Mouse (Mus musculus) right cerebral cortex, adult 2 months (tissue): Measurements from ENCODE around the gene Dab1.

Experiments used
- DNase-seq, 2 experiments: peaks; one replicate each; pipeline ENCODE4 v3.0.0; 2021 to 2022; ENCODE audit warnings: low spot score in 2 of 2

Dab1 gene

GRCm38 (mm10) chr4:104368561-104369021 lies 749.4 kb downstream of the Dab1 start:
- peak; percentile 72 to 80 for DNase-seq

- no peak for DNase-seq
These were observed 749.9 kb downstream of the Dab1 start for GRCm38 (mm10) chr4:104369091-104369490.

- DNase-seq: no peak
These were observed 752.0 kb downstream of the Dab1 start for GRCm38 (mm10) chr4:104371136-104371535.

- no peak for DNase-seq
These were observed 755.0 kb downstream of the Dab1 start for GRCm38 (mm10) chr4:104374191-104374590.

GRCm38 (mm10) chr4:104384704-104385103 lies 765.5 kb downstream of the Dab1 start:
- no peak for DNase-seq

GRCm38 (mm10) chr4:104385272-104385671 lies 766.1 kb downstream of the Dab1 start:
- no peak for DNase-seq

- no peak for DNase-seq
These were observed 776.4 kb downstream of the Dab1 start for GRCm38 (mm10) chr4:104395515-104395914.

- no peak for DNase-seq
These were observed 776.9 kb downstream of the Dab1 start for GRCm38 (mm10) chr4:104396095-104396494.

- no peak for DNase-seq
These were observed 780.1 kb downstream of the Dab1 start for GRCm38 (mm10) chr4:104399106-104399730.

- DNase-seq: no peak
These were observed 784.9 kb downstream of the Dab1 start for GRCm38 (mm10) chr4:104404099-104404498.

- no peak for DNase-seq
These were observed 791.8 kb downstream of the Dab1 start for GRCm38 (mm10) chr4:104410922-104411321.

- DNase-seq: no peak
These were observed 796.3 kb downstream of the Dab1 start for GRCm38 (mm10) chr4:104415482-104415881.

- no peak for DNase-seq
These were observed 799.2 kb downstream of the Dab1 start for GRCm38 (mm10) chr4:104418354-104418753.

- DNase-seq: no peak
These were observed 802.0 kb downstream of the Dab1 start for GRCm38 (mm10) chr4:104420983-104421680.

- DNase-seq: no peak
These were observed 810.0 kb downstream of the Dab1 start for GRCm38 (mm10) chr4:104429127-104429526.

- no peak for DNase-seq
These were observed 812.2 kb downstream of the Dab1 start for GRCm38 (mm10) chr4:104431231-104431855.

GRCm38 (mm10) chr4:104432150-104432549 lies 813.0 kb downstream of the Dab1 start:
- DNase-seq: no peak

GRCm38 (mm10) chr4:104435736-104436135 lies 816.6 kb downstream of the Dab1 start:
- no peak for DNase-seq

GRCm38 (mm10) chr4:104436411-104436810 lies 817.3 kb downstream of the Dab1 start:
- DNase-seq: no peak

GRCm38 (mm10) chr4:104438730-104439129 lies 819.6 kb downstream of the Dab1 start:
- no peak for DNase-seq

- DNase-seq: no peak
These were observed 820.5 kb downstream of the Dab1 start for GRCm38 (mm10) chr4:104439641-104440040.

- no peak for DNase-seq
These were observed 824.0 kb downstream of the Dab1 start for GRCm38 (mm10) chr4:104442925-104443747.
